Mouse (Mus musculus) lung, adult 2 months (tissue): ENCODE results near the gene Cdkal1. TPM values are rescaled to one million over a fixed set of nuclear protein-coding genes. Genes with fewer than 3 reads are reported as not detected.

Experiments used
- DNase-seq: peaks from one replicate; pipeline ENCODE4 v3.0.0; 2022
- H3K4me1 ChIP-seq: fragments of 200-500 bp; 2 replicates; pipeline ENCODE4 v1.6.1; 2011; ENCODE audit warnings: low read length; ENCODE audit not compliant: control insufficient read depth, insufficient read depth
- H3K4me3 ChIP-seq: fragments of 200-500 bp; replicated peaks from 2 replicates; pipeline ENCODE3; 2011; ENCODE audit warnings: low read depth, mild to moderate bottlenecking, control low read depth, low read length; ENCODE audit errors: extremely low read depth
- CTCF ChIP-seq: fragments of 200-500 bp; IDR thresholded peaks from 2 replicates; pipeline ENCODE4 v1.5.1; 2011; ENCODE audit warnings: mild to moderate bottlenecking, low read length, control low read depth; ENCODE audit not compliant: insufficient read depth
- POLR2A ChIP-seq: fragments of 200-500 bp; IDR thresholded peaks from 2 replicates; pipeline ENCODE4 v1.6.1; 2011; ENCODE audit warnings: low read depth, mild to moderate bottlenecking, control low read depth, low read length, borderline replicate concordance; ENCODE audit errors: extremely low read depth
- WGBS: fragments of 180-500 bp; shearing (Covaris S2); methylation state at CpG from one replicate; pipeline ENCODE4 v1.1.7; 2018; 5-methylcytosine and 5-hydroxymethylcytosine counted together
- polyA plus RNA-seq: library from polyadenylated mRNA; depleted of rRNA; stranded (reverse); fragments of >200 nt; gene quantifications from 2 replicates; pipeline ENCODE4 v1.2.3, GENCODE M21; 2012

Cdkal1 gene
- polyA plus RNA-seq, 1 experiment, result 2.6 TPM

DNA sequence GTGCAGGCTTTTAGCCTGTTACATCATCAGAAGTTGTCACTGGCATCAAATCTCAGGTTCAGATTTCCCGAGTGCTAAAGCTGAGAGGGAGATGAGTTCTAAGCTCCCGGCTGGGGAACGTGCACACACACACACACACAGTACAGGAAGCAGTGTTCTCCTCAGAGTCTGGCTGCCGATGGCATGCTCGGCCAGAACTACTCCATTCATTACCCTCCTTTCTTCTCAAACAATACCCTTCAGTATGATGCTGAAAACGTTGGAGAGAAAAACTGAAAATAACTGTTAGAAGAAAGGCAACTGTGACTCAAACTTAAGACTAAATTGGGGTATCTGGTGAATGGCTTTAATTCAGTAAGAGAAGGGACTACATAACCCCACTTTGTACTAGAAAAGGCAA lies 491.5 kb downstream of the Cdkal1 start:
- 27% methylated on average over 6 of the region's 6 CpGs for WGBS
- no peak for DNase-seq

DNA sequence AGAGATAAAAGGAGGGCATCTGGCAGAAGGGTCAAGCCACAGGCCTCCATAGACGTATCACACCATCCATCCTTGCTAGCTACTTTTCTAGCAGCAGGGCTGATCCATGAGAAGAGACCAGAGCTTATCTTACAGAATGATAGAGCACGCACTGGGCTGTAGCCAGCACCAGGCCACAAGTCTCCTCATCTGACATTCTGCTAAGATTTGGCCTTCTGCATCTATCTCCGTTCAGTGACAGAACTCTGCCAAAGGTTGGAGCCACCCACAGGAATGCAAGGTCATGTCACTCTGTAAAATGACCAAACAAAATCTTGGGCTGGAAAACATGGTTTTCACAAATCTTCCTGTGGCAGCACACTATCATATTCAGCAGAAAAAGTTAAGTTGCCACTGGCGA lies 493.6 kb downstream of the Cdkal1 start:
- no peak overlapping the region for H3K4me3 ChIP-seq
- no peak for DNase-seq
- TF ChIP-seq CTCF, result no peak
- TF ChIP-seq POLR2A, result no peak
- H3K4me1 ChIP-seq, result no peaks in the 10 kb centered on the region
- 85% methylated on average over 4 of the region's 4 CpGs for WGBS

More for the DNA sequence above, 491.5 kb downstream of the Cdkal1 start:
- TF ChIP-seq CTCF (no peak), POLR2A (no peak)
- Histone ChIP-seq H3K4me1 (no peaks in the 10 kb centered on the region), H3K4me3 (no peak overlapping the region)

DNA sequence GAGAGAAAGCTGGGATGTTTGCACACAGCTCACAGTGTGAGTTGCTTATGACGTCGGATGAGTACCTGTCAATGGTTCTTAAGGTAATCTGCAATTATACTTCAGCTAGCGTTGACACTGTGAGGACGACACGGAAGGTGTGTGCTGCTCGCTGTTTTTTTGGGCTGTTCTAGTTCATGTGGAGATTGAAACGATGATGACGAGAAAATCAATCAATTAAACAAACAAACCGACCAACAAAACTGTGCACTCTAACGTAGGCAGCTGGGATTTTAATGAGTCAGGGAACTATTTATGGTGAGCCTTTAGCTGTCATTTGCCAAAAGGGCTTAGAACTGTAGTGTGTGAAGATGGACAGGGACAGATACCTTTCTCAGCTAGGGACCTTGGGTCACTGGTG lies 494.6 kb downstream of the Cdkal1 start:
- Histone ChIP-seq H3K4me3 (no peak overlapping the region), H3K4me1 (no peaks in the 10 kb centered on the region)
- TF ChIP-seq CTCF (no peak), POLR2A (no peak)
- WGBS, result 61% methylated on average over 10 of the region's 10 CpGs
- DNase-seq, result no peak

DNA sequence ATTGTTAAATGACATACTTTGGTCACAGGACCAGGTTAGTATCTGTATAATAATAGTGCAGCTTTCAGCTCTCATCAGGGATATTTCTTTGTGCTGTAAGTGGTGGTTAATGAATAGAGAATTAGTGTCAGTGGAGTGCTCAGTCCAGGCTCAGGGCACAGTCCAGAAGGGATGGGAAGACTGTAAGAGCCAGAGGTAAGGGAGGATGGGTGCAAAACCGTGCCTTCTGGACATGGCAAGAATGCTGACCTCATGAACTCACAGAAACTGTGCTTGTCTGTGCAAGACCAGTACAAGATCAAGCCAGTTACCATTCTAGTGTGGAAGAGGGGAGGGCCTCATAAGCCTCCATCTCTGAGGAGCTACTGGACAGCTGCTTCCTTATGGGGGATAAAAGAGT lies 496.1 kb downstream of the Cdkal1 start:
- DNase-seq, result no peak
- no peak for TF ChIP-seq POLR2A
- TF ChIP-seq CTCF, result no peak
- WGBS, result 88% methylated on average over 1 of the region's 1 CpGs

DNA sequence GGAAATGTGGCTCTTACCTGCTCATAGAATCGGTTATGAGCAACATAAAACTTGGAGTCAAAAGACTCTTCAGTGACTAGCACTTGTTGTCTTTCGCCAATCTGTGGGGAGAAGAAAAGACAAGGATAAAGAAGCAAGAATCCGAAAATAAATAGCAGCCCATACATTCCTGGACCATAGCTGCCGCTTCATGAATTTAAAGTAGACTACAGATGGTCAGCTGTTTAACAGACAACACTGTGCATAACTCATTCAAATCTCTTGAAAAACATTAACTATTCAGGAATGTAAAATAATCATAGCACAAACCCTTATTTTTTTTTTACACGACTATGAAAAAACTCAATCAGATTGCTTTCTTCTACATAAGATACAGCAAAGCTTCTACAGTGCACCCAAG lies 498.0 kb downstream of the Cdkal1 start:
- DNase-seq, result no peak
- 89% methylated on average over 5 of the region's 5 CpGs for WGBS
- Histone ChIP-seq H3K4me1 (no peaks in the 10 kb centered on the region), H3K4me3 (no peak overlapping the region)
- TF ChIP-seq CTCF, result no peak
- TF ChIP-seq POLR2A, result no peak

More for the DNA sequence above, 496.1 kb downstream of the Cdkal1 start:
- H3K4me1 ChIP-seq, result no peaks in the 10 kb centered on the region
- H3K4me3 ChIP-seq, result no peak overlapping the region

DNA sequence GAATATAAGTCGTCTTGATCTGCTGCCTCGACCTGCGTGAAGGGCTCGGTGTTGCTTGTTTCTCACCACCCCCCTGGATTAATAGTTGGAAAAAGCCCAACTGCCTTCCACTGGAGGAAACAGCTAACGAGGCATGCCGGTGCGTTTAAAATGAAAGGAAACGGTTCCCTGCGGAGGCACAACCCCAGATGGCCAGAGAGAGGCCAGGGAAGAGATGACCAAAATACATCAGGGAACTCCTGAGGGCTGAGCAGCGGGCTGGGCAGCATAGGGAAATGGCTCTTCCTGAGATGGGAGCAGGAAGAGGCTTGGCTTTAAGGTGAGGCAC lies 499.4 kb downstream of the Cdkal1 start:
- TF ChIP-seq CTCF (no peak), POLR2A (no peak)
- no peaks in the 10 kb centered on the region for H3K4me1 ChIP-seq
- DNase-seq, result no peak
- H3K4me3 ChIP-seq, result no peak overlapping the region
- WGBS, result 44% methylated on average over 10 of the region's 10 CpGs

DNA sequence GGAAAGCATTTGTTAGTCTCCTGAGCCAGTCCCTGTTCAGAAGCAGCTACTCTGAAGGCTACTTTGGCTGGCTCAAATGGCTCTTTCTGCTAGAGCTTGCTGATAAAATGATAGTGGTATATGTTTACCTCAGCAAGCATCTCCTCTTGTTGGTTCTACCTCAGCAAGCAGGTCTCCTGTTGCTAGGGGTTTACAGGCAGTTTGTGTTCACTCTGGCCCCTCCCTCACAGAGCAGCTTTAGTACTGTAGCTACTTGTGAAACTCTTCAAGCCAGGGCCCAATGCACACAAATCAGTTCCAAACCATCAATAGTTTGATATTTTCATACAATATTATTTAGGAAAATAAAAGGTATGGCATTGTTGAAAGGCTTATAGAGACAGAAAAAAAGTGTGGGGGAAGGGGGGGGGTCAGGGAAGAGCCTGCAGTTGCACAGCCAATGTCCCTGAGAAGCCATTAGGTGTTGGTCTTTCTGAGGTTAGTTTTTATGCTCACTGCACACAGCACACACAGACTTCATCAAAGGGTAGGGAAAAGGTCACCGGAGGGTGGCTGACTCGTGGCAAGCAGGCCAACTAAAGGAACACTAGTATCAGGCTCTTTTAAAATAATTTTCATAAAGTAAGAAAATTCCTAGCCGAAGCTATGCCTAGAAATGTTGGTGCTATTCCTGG lies 499.9 kb downstream of the Cdkal1 start:
- Histone ChIP-seq H3K4me3 (no peak overlapping the region), H3K4me1 (no peaks in the 10 kb centered on the region)
- TF ChIP-seq CTCF (no peak), POLR2A (no peak)
- DNase-seq, result no peak
- 57% methylated on average over 3 of the region's 3 CpGs for WGBS

DNA sequence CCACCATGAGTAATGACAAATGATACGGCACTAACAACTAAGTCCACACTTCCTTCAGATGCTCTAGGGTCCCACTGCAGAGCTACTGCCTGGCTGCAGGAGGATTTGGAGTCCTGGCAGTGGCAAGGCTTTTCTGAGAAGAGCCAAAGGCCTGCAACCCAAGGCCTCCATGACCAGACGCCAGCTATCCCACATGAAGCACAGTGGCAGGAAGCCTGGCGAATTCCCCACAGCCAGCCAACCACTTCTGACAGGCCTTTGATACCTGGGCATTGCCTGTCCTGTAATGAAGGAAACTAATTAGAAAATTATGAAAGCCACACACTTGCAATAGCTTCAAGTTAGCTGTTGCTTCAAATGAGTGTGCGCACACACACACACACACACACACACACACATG lies 500.5 kb downstream of the Cdkal1 start:
- 93% methylated on average over 4 of the region's 4 CpGs for WGBS
- H3K4me1 ChIP-seq, result no peaks in the 10 kb centered on the region
- TF ChIP-seq CTCF, result no peak
- no peak for TF ChIP-seq POLR2A
- H3K4me3 ChIP-seq, result no peak overlapping the region
- DNase-seq, result no peak

DNA sequence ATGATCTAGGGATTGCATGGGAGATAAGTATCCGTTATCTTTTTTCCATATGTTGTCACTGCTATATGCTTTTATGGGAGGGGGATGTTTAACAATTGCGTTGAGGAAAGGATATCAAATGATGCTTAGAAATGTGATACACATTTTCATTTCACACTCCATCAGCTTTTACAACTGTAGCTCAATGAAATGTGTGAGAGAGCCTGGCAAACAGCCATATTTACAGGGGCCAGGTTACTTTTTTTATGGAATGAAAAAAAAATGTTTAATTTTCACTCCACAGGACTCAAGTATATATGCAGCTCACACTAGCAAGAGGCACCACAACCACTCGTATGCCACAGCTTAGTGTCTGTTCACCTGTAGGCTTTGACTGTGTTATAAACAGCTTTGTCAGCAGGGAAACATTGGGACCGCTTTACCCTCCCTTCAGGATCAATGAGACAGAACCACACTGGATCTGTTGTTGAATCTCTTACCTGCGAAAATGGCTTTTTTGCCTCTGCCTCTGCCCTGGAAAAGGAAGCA lies 501.5 kb downstream of the Cdkal1 start:
- DNase-seq, result no peak
- Histone ChIP-seq H3K4me1 (no peaks in the 10 kb centered on the region), H3K4me3 (no peak overlapping the region)
- no peak for TF ChIP-seq CTCF
- TF ChIP-seq POLR2A, result no peak
- 81% methylated on average over 5 of the region's 5 CpGs for WGBS

DNA sequence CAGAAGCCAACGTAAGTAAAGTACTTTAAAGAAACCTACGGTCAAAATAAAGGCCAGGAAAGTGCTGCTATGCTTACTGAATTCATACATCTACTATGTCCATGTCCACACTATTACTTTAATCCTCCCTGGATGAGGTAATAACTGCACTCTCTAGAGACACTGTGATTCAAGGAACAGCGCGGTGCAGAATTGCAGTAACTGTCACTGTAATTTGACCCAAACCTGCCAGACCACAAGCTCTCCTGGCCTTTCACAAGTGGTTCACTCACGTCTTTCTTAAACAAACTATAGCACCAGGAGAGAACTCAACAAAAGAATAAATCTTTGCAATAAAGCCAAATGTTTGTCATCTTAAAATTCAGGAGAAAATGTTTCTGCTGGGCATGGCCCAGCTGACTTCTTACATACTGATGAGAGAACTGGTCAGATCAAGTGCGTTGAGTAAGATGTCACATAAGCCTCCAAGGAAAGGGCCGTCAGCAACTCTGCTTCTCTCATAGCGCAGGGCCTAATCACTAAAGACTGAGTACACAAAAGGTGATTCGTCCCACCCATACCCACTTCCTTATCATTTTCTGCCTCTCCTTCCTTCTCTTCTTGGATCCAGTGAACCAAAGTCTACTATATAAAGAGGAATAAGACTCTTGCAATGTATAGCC lies 504.3 kb downstream of the Cdkal1 start:
- Histone ChIP-seq H3K4me1 (no peaks in the 10 kb centered on the region), H3K4me3 (no peak overlapping the region)
- WGBS, result 69% methylated on average over 9 of the region's 9 CpGs
- no peak for TF ChIP-seq CTCF
- no peak for TF ChIP-seq POLR2A
- no peak for DNase-seq
